Mouse (Mus musculus) ES-E14 (cell line): Measurements from ENCODE around the gene Palm.

ENCODE experiments used
- CHD2 ChIP-seq: IDR thresholded peaks from 2 replicates; pipeline ENCODE4 v1.6.1; 2014; ENCODE audit warnings: mild to moderate bottlenecking, low read depth, low read length, inconsistent platforms
- MAFK ChIP-seq: IDR thresholded peaks from 2 replicates; pipeline ENCODE4 v1.6.1; 2014; ENCODE audit warnings: mild to moderate bottlenecking, low read depth, low read length, inconsistent platforms; ENCODE audit not compliant: insufficient read depth

DNA sequence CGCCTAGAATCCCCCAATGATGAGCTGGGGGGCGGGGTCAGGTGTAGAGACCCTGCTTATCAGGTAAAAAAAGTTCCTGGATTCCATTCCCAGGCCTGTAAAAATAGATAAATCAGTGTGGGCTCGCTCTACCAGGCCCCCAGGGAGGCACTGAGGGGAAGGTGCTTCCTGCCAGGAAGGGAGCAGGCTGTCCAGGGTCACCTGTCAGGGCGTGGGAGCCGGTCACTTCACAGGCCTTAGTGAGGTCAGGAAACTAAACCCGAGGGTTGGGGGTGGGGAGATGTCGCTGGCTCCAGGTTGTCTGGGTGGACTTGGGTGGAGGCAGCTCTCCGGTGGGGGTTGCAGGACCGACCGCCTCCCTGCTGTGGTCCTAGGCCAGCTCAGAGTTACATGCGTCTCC, 12.3 kb downstream of the Palm start:
- TF ChIP-seq MAFK (no peak), CHD2 (no peak)
